Mouse (Mus musculus) brown adipose tissue, adult 24 weeks (tissue): ENCODE results near the gene Cdca8. TPM values are rescaled to one million over a fixed set of nuclear protein-coding genes. Genes with fewer than 3 reads are reported as not detected.

Experiments
- H3K27ac ChIP-seq: fragments of 200-500 bp; replicated peaks from 2 replicates; pipeline ENCODE4 v1.5.1; 2012; ENCODE audit warnings: low read depth, mild to moderate bottlenecking, low read length
- H3K4me1 ChIP-seq: fragments of 200-500 bp; 2 replicates; pipeline ENCODE4 v1.6.1; 2012; ENCODE audit warnings: low read length, mixed read lengths; ENCODE audit not compliant: control insufficient read depth, insufficient read depth, insufficient read length
- H3K4me3 ChIP-seq: fragments of 200-500 bp; 2 replicates; pipeline ENCODE4 v1.5.1; 2012; ENCODE audit warnings: low read depth, mild to moderate bottlenecking, low read length, moderate library complexity; ENCODE audit not compliant: insufficient read depth
- polyA plus RNA-seq: library from polyadenylated mRNA; stranded (reverse); fragments of >200 nt; gene quantifications from 2 replicates; pipeline ENCODE4 v1.2.4, GENCODE M21; 2012; ENCODE audit not compliant: missing spikeins, insufficient read depth, insufficient read length

Gene Cdca8
- polyA plus RNA-seq, 1 experiment, result not detected

DNA sequence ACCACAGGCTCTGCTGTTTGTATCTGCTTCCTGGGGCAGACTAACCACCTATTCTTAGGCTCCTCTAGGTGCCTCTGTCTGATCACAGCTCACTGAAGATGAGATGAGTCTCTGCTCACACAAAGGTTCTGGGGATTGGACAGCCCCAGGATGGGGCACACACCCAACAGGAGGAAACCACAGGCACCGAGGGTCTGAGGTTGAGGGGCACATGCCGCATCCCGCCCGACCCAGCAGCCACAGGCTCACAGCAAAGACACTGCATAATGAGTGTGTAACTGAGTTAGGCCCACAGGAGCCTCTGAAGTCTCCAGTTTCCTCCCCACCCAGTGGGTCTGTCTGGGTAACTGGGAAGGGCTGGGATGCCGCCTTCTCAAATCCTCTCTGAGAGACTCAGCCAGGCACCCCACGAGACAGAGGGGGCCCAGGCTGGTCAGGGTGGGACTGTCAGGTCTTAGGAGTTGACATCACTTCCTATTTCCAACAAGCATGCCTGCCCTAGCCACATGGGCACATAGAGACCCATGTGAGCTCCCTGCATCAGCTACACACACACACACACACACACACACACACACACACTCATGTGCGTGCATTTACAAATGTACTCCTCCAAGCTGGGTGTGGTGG, 30.2 kb upstream of the Cdca8 start:
- Histone ChIP-seq H3K27ac (no peak overlapping the region), H3K4me1 (no peaks in the 10 kb centered on the region), H3K4me3 (no peak overlapping the region)

GRCm38 (mm10) chr4:124968711-124969110, 29.6 kb upstream of the Cdca8 start:
- H3K4me1 ChIP-seq, result no peaks in the 10 kb centered on the region
- H3K27ac ChIP-seq, result no peak overlapping the region
- no peak overlapping the region for H3K4me3 ChIP-seq

- Histone ChIP-seq H3K4me1 (no peaks in the 10 kb centered on the region), H3K4me3 (no peak overlapping the region), H3K27ac (no peak overlapping the region)
Observed at GRCm38 (mm10) chr4:124964912-124965599, 25.9 kb upstream of the Cdca8 start.

DNA sequence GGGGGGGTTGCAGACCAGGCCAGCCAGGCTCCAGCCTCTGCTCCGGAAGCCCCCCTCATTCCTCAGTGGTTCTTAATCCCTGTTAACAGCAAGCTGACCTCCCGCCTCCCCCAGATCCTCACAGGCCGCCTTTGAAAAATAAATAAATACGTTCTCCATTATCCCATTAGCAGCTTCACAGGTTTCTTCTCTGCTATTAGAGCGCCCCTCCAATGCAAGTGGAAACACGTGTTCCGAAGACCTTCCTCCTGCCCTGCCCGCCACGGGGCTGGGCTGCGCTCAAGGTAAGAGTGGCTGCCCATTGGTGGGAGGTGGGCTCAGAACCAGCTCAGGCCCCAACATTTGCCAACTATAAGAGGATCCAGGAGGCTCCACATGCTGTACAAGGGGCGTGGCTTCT, 23.5 kb upstream of the Cdca8 start:
- no peak overlapping the region for H3K27ac ChIP-seq
- H3K4me3 ChIP-seq, result no peak overlapping the region
- H3K4me1 ChIP-seq, result no peaks in the 10 kb centered on the region

DNA sequence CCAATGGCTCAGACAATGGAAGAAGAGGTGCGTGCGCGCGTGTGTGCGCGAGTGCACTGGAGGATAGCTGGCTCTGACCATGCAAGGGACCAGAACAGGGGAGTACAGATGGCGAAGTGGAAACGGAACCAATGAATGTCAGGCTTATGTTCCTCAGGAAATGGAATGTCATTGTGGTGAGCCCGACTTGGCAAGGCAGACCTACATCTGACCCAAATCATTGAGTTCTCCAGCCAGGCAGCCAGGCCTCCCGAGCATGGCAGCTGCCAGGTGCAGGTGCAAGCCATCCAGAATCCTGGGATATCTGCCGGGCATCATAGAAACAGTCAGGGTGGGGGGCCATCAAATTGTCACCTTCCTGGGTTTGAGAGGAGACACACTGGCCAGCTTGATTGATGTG, 21.8 kb upstream of the Cdca8 start:
- no peak overlapping the region for H3K27ac ChIP-seq
- H3K4me1 ChIP-seq, result no peaks in the 10 kb centered on the region
- no peak overlapping the region for H3K4me3 ChIP-seq

DNA sequence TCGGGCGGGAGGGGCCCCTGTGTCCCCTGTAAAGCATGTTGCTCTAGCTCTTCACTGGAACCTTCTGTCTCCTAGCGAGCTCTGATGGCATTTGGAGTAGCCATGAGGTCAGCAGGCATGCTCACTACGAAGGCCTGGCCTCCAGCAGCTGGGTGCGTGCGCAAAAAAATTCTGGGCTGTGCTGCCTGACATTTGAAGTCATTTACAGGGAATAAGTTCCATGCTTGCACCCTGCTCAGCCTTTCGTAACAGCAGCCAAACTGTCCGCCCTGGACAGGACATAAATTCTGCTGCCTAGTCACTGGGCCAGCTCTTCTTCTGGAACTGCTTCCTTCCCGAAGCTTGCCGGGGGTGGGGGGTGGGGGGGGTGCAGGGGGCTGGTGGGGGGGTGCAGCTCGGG, 20.0 kb upstream of the Cdca8 start:
- Histone ChIP-seq H3K4me1 (no peaks in the 10 kb centered on the region), H3K4me3 (no peak overlapping the region), H3K27ac (no peak overlapping the region)

DNA sequence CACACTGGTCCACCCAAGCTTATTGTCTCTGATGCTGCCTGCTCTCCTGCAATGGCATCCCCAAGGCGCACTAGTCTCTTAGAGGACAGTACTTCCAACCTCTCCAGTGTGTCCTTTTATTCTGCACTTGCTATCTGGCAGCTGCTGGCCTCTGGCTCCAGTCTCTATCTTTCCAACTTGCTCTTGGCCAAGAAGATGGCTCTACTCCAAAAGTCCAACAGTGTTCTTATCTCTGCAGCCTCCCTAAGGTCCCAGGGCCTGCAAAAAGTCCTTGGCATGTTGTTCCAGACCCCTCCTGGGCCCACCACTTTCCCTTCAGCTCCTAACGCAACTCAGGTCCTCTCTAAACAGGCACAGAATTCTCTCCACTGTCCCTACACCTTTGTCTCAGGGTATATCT, 18.2 kb upstream of the Cdca8 start:
- Histone ChIP-seq H3K27ac (no peak overlapping the region), H3K4me3 (no peak overlapping the region), H3K4me1 (no peaks in the 10 kb centered on the region)

GRCm38 (mm10) chr4:124953546-124953945, 14.4 kb upstream of the Cdca8 start:
- no peak overlapping the region for H3K4me3 ChIP-seq

GRCm38 (mm10) chr4:124951036-124951433, 11.9 kb upstream of the Cdca8 start:
- Histone ChIP-seq H3K27ac (no peak overlapping the region), H3K4me3 (no peak overlapping the region), H3K4me1 (no peaks in the 10 kb centered on the region)

More at GRCm38 (mm10) chr4:124953546-124953945, 14.4 kb upstream of the Cdca8 start:
- no peaks in the 10 kb centered on the region for H3K4me1 ChIP-seq
- no peak overlapping the region for H3K27ac ChIP-seq

- no peak overlapping the region for H3K27ac ChIP-seq
- no peak overlapping the region for H3K4me3 ChIP-seq
- no peaks in the 10 kb centered on the region for H3K4me1 ChIP-seq
Observed at GRCm38 (mm10) chr4:124950181-124951035, 11.3 kb upstream of the Cdca8 start.

DNA sequence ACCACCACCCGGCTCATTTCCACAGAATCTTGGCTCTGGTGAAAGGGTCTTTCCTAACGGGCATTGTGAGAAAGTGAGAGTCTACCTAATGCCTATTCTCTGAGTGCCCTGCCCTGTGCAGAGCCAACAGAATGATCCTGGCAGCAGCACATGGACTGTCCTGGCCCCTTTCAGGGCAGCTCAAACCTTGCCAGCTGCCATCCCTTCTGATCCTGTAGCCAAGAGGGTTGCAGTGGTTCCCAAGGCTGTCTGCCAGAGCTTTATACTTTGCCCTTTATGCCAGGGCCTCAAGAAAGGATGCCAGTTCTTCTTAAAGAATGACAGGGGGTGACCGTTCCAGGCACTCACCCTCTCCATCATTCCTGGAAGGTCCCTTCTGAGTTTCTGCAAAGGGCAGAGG, 10.4 kb upstream of the Cdca8 start:
- H3K27ac ChIP-seq, result no peak overlapping the region
- no peaks in the 10 kb centered on the region for H3K4me1 ChIP-seq
- H3K4me3 ChIP-seq, result no peak overlapping the region

GRCm38 (mm10) chr4:124944961-124945360, 5.8 kb upstream of the Cdca8 start:
- no peak overlapping the region for H3K27ac ChIP-seq
- no peak overlapping the region for H3K4me3 ChIP-seq
- H3K4me1 ChIP-seq, result no peaks in the 10 kb centered on the region

GRCm38 (mm10) chr4:124943781-124944180, 4.7 kb upstream of the Cdca8 start:
- H3K4me1 ChIP-seq, result no peaks in the 10 kb centered on the region
- H3K4me3 ChIP-seq, result no peak overlapping the region
- H3K27ac ChIP-seq, result no peak overlapping the region

- Histone ChIP-seq H3K4me3 (no peak overlapping the region), H3K4me1 (no peaks in the 10 kb centered on the region), H3K27ac (no peak overlapping the region)
Observed at GRCm38 (mm10) chr4:124943022-124943421, 3.9 kb upstream of the Cdca8 start.

DNA sequence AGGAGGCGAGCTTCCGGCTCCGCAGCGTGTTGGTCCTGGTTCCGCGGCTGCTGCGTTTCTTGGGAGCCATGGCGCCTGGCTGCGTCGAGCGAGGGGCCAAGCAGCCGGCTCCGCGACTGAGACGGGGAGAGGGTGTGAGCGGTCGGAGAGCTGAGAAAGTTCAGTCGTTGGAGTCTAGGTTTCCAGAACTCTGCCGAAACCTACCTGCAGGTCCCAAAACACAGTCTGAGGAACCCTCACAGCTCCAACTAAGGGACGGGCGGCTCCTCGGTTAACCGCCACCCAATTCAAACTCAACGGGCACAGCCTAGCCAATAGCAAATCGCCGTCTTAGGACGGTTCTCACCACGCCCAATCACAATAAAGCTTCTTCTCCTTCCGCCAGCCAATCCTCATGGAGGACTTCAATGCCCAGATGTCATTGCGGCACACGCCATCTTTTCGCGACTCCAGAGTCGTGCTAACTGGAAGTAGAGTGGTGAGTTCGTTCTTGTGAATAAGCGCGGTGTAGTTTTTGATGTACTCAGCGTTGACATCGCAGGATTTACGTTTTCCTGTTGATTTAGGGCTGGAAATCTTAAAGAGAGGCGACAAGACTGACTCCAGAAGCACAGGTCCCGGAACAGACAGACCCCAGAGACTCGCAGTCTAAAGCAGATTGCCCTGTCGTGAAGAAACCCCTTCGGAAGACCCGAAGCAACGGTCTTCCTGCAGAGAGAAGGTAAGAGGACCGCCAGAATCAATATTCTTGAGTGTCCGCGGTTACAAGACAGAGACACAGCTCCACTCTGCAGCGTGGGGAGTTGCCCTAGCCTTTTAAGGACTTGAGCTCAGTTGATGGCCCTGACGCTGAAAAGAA, 2.3 kb downstream of the Cdca8 start, which contains the start of gene 9930104L06Rik:
Gene 9930104L06Rik (plus strand): TSS at position 436 of the 859 bp plus-strand sequence.
- H3K27ac ChIP-seq, result no peak within 1 kb of the TSS; the same call in 1 of the 2 replicates
- H3K4me3 ChIP-seq, result peak within 1 kb of the TSS; percentile 83
- H3K4me1 ChIP-seq, result peaks cover 3% of the 10 kb centered on the region; the same call in 1 of the 2 replicates
